Mouse (Mus musculus): ENCODE results near the gene Ehd4.

DNA sequence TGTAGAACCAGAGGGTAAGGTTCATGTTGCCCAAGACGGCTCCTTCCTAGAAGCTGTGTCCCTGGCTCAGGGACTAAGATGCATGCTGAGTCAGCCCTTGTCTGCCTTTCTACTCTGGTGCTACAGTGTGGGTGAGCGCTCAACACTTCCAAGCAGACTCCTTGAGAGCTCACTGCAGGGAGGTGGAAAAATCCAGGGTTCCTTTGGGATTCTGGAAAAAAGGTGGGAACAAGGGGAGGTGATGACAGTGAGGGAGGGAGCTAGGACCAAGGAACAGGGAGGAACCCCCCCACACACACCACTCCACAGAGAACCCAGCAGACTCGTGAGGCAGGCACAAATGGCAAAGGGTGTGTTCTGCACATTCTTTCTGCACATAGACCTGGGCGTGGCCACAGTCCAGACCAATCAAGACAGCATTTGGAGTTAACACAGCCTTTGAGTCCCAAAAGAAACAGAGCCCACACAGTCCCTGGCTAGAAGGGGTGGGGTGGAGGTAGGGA is 110.3 kb downstream of the Ehd4 start:
- no peak for TF ChIP-seq JUND (conservative IDR thresholded peaks at IDR 0.05; ENCODE audit: low read depth, low read length)
- TF ChIP-seq CTCF (conservative IDR thresholded peaks at IDR 0.05 in 1 of 2, IDR thresholded peaks at IDR 0.05 in 1 of 2; ENCODE audit: low read depth in 2 of 2, low read length in 2 of 2) = no peak

All from CH12.LX (cell line).